Mouse (Mus musculus): ENCODE data around the gene Gata3.

DNA sequence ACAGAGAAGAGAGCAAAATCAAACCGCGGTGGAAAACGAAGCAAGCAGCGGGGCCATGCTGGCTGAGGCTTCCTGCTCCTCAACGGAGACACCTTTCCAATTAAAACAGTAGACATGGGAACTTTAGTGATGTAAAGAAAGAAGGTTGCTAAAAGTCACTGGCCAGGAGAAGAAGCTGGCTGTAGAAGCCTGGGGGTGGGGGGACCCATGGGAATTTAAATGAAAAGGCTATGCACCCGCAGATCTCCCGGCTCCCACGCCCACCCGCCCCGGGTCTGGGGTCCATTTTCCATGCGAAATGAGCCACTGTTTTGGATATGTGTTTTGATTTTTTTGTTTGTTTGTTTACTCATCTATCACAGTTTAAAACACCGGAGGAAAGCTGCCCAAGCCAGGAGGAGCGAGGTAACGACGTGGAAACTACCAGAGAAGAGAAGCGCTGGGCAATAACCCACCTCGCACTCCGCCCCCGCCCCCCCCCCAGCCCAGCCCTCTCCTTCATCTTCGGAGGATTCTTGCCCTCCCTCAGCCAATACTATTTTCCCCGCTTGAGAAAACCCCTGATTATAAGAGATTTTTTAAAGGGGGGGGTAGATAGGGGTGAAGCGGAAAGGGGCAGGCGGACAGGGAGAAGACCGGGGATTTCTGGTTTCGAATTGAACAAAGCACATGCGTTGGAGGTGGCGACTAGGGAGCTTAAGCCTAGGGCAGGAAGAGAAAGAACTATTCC lies 5.9 kb downstream of the Gata3 start:
- no peak for TF ChIP-seq CTCF (IDR thresholded peaks at IDR 0.05; ENCODE audit: low read depth, low read length)
- no peak for TF ChIP-seq EP300 (IDR thresholded peaks at IDR 0.05; ENCODE audit: insufficient read depth, low read depth, low read length)

Data from ES-Bruce4 (cell line).